Mouse (Mus musculus) heart, embryonic 16.5 days (tissue): ENCODE data around the gene Gfm1. TPM values are rescaled to one million over a fixed set of nuclear protein-coding genes. Genes with fewer than 3 reads are reported as not detected.

Experiments used
- ATAC-seq: fragments of 200-750 bp; cut with Nextera tagmentation; replicated peaks from 2 replicates; pipeline ENCODE4 v1.8.0; 2017; ENCODE audit warnings: moderate number of reproducible peaks; ENCODE audit not compliant: insufficient read depth, low FRiP score; ENCODE audit errors: extremely low read depth
- H3K27ac ChIP-seq: fragments of 300-500 bp; sonication (generic); 2 replicates; pipeline ENCODE4 v1.5.1; 2014; ENCODE audit warnings: mild to moderate bottlenecking, low read length, control low read depth, moderate library complexity
- H3K27me3 ChIP-seq: fragments of 300-500 bp; sonication (generic); 2 replicates; pipeline ENCODE4 v1.6.1; 2014; ENCODE audit warnings: low read length, mixed read lengths; ENCODE audit not compliant: control insufficient read depth, insufficient read depth
- H3K36me3 ChIP-seq: fragments of 300-500 bp; sonication (generic); 2 replicates; pipeline ENCODE4 v1.6.1; 2014; ENCODE audit not compliant: control insufficient read depth, insufficient read depth
- H3K4me1 ChIP-seq: fragments of 300-500 bp; sonication (generic); 2 replicates; pipeline ENCODE4 v1.6.1; 2014; ENCODE audit warnings: low read length, mixed read lengths; ENCODE audit not compliant: control insufficient read depth, insufficient read depth
- H3K4me2 ChIP-seq: fragments of 300-500 bp; sonication (generic); 2 replicates; pipeline ENCODE4 v1.6.1; 2014; ENCODE audit warnings: low read depth, mild to moderate bottlenecking, control low read depth, low read length
- H3K4me3 ChIP-seq: fragments of 300-500 bp; sonication (generic); 2 replicates; pipeline ENCODE4 v1.5.1; 2014; ENCODE audit warnings: mild to moderate bottlenecking, control low read depth, low read length
- H3K9ac ChIP-seq: fragments of 300-500 bp; sonication (generic); 2 replicates; pipeline ENCODE4 v1.6.1; 2014; ENCODE audit warnings: low read length, control low read depth
- H3K9me3 ChIP-seq: fragments of 300-500 bp; sonication (generic); replicated peaks from 2 replicates; pipeline ENCODE4 v1.6.1; 2016; ENCODE audit warnings: low read length; ENCODE audit not compliant: control insufficient read depth
- WGBS: fragments of 180-500 bp; shearing (Covaris S2); extraction: QIAGEN DNeasy Blood & Tissue Kit; methylation state at CpG from one replicate; pipeline ENCODE4 v1.1.7; 2014; 5-methylcytosine and 5-hydroxymethylcytosine counted together
- polyA plus RNA-seq: library from polyadenylated mRNA; unstranded; fragments of >200 nt; fragmentation: Nextera tagmentation; extraction: Ambion mirVana; gene quantifications from 2 replicates; pipeline ENCODE4 v1.2.1, GENCODE M21; 2015

The Gfm1 gene
- polyA plus RNA-seq, 1 experiment from 2014 or later, result 113 TPM

DNA sequence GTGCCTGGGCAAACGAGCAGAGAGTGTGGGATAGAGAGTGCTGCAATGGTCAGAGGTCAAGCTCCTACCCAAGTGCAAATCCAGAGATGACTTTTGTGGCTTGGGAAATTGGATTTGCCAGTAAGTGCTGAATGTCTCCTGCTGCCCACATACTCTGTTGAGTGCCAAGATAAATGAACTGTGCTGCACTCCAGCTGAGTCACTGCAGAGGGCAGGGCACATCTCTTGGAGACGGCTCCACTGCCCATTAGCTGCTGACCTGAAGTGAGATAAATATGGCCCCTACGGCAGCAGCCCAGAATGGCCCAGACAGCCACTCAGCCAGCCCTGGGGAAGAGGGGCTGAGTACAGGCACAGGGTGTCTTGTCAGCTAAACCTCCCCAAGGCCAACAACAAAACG is 60.3 kb downstream of the Gfm1 start:
- Histone ChIP-seq H3K27me3 (no peaks in the 10 kb centered on the region), H3K4me3 (no peak overlapping the region), H3K9me3 (no peaks in the 10 kb centered on the region), H3K36me3 (no peaks in the 10 kb centered on the region), H3K9ac (no peak overlapping the region), H3K4me1 (no peaks in the 10 kb centered on the region), H3K4me2 (no peak overlapping the region), H3K27ac (no peak overlapping the region)
- no peak for ATAC-seq
- WGBS, result 31% methylated on average over 4 of the region's 4 CpGs

DNA sequence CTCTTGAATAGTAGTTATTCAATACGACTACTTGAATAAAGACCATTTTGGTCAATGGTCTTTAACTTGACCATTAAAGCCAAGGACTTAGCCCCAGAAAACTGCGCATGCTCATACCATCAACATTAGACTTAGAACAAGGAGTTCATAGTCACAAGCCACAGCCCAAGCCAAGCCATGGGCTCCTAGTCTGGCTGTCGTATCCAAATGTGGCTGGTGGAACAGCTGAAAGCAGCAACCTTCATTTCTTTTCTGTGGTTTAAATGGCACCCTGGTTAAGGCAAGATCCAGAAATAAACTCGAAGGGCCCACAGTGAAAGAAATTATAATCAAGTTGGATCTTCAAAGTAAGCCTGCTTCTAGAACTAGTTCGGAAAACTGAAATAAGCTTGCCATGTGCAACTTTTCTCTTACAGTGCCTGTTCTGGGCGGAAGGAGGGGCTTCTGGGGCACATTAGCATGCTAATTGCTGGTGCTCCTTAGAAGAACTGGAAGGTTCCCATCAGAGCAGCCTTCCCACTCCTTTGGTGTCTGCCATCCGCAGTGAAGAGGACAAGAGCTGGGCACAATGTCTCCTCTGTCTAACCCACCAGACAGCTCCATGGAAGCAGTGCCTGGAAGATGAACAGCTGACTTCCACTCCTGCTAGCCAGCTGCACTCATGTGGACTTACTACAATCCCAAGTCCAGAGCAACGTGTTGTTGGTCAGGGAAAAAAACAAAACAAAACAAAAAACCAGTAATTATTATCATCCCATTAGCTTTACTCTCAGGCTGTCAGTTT is 62.4 kb downstream of the Gfm1 start:
- Histone ChIP-seq H3K27ac (no peak overlapping the region), H3K4me3 (no peak overlapping the region), H3K4me1 (no peaks in the 10 kb centered on the region), H3K27me3 (no peaks in the 10 kb centered on the region), H3K9me3 (no peaks in the 10 kb centered on the region), H3K36me3 (no peaks in the 10 kb centered on the region), H3K9ac (no peak overlapping the region), H3K4me2 (no peak overlapping the region)
- WGBS, result 83% methylated on average over 8 of the region's 8 CpGs
- ATAC-seq, result no peak

GRCm38 (mm10) chr3:67493132-67493531 is 63.2 kb downstream of the Gfm1 start:
- Histone ChIP-seq H3K4me2 (no peak overlapping the region), H3K36me3 (no peaks in the 10 kb centered on the region), H3K4me1 (no peaks in the 10 kb centered on the region), H3K4me3 (no peak overlapping the region), H3K27me3 (no peaks in the 10 kb centered on the region), H3K9ac (no peak overlapping the region), H3K9me3 (no peaks in the 10 kb centered on the region), H3K27ac (no peak overlapping the region)
- ATAC-seq, result no peak
- 77% methylated on average over 8 of the region's 8 CpGs for WGBS

- no peak overlapping the region for H3K4me3 ChIP-seq
- H3K9ac ChIP-seq, result no peak overlapping the region
- WGBS, result 85% methylated on average over 10 of the region's 10 CpGs
- no peaks in the 10 kb centered on the region for H3K36me3 ChIP-seq
- H3K27me3 ChIP-seq, result no peaks in the 10 kb centered on the region
- H3K9me3 ChIP-seq, result no peaks in the 10 kb centered on the region
- no peak for ATAC-seq
- H3K27ac ChIP-seq, result no peak overlapping the region
- no peaks in the 10 kb centered on the region for H3K4me1 ChIP-seq
- no peak overlapping the region for H3K4me2 ChIP-seq
Observed at GRCm38 (mm10) chr3:67496310-67496709, 66.4 kb downstream of the Gfm1 start.

DNA sequence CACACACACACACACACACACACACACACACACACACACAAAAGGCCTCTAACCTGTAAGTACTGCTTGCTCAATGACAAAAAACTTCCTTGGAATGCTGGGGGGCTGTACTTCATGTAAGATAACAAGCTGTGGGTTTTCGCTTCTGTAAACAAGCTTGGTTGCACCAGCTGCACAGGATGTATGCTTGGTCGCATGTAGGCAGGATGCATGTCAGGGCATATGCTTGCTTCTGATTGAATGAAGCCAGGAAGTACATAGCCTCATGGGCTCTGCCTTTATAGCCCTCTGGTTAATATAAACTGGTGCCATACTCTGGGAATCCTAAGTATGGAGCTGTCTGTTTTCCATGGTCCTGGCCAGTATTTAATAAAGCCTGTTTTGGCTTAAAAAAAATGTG is 68.1 kb downstream of the Gfm1 start:
- no peaks in the 10 kb centered on the region for H3K4me1 ChIP-seq
- H3K27me3 ChIP-seq, result no peaks in the 10 kb centered on the region
- no peaks in the 10 kb centered on the region for H3K36me3 ChIP-seq
- no peaks in the 10 kb centered on the region for H3K9me3 ChIP-seq
- 75% methylated on average over 2 of the region's 2 CpGs for WGBS
- no peak overlapping the region for H3K9ac ChIP-seq
- H3K27ac ChIP-seq, result no peak overlapping the region
- no peak for ATAC-seq
- H3K4me3 ChIP-seq, result no peak overlapping the region
- H3K4me2 ChIP-seq, result no peak overlapping the region

- 75% methylated on average over 8 of the region's 8 CpGs for WGBS
- Histone ChIP-seq H3K9me3 (no peaks in the 10 kb centered on the region), H3K27ac (no peak overlapping the region), H3K36me3 (no peaks in the 10 kb centered on the region), H3K4me3 (no peak overlapping the region), H3K4me2 (no peak overlapping the region), H3K27me3 (no peaks in the 10 kb centered on the region), H3K4me1 (no peaks in the 10 kb centered on the region), H3K9ac (no peak overlapping the region)
- ATAC-seq, result no peak
Observed at GRCm38 (mm10) chr3:67498773-67499405, 69.0 kb downstream of the Gfm1 start.

DNA sequence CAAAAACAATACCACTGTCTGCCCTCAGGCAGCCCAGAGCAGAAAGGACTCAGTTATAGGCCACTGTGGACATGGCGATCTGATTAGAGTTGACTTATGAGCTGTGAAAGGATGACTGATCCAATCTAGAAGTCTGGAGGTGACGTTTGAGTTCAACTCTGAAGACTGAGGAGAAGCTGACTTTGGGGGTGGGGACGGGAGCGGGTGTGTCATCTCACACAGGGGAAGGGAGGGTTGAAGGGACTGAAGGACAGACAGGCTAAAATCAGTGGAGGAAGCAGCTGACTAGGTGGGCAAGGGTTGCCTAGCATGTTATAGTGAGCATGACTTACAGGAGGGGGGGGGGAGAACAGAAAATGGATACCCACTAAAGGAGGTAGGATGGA is 69.5 kb downstream of the Gfm1 start:
- no peaks in the 10 kb centered on the region for H3K27me3 ChIP-seq
- ATAC-seq, result no peak
- no peak overlapping the region for H3K4me2 ChIP-seq
- no peak overlapping the region for H3K27ac ChIP-seq
- H3K9ac ChIP-seq, result no peak overlapping the region
- WGBS, result 89% methylated on average over 4 of the region's 4 CpGs
- H3K4me3 ChIP-seq, result no peak overlapping the region
- H3K4me1 ChIP-seq, result no peaks in the 10 kb centered on the region
- H3K9me3 ChIP-seq, result no peaks in the 10 kb centered on the region
- H3K36me3 ChIP-seq, result no peaks in the 10 kb centered on the region

- Histone ChIP-seq H3K27me3 (no peaks in the 10 kb centered on the region), H3K4me3 (no peak overlapping the region), H3K4me1 (no peaks in the 10 kb centered on the region), H3K9me3 (no peaks in the 10 kb centered on the region), H3K4me2 (no peak overlapping the region), H3K27ac (no peak overlapping the region), H3K36me3 (no peaks in the 10 kb centered on the region), H3K9ac (no peak overlapping the region)
- 18% methylated on average over 3 of the region's 3 CpGs for WGBS
- ATAC-seq, result no peak
Observed at GRCm38 (mm10) chr3:67503878-67504277, 74.0 kb downstream of the Gfm1 start.

- no peak overlapping the region for H3K4me3 ChIP-seq
- H3K27me3 ChIP-seq, result no peaks in the 10 kb centered on the region
- H3K9ac ChIP-seq, result no peak overlapping the region
- WGBS, result 80% methylated on average over 2 of the region's 2 CpGs
- no peaks in the 10 kb centered on the region for H3K4me1 ChIP-seq
- H3K36me3 ChIP-seq, result no peaks in the 10 kb centered on the region
- ATAC-seq, result no peak
- no peak overlapping the region for H3K4me2 ChIP-seq
- H3K9me3 ChIP-seq, result no peaks in the 10 kb centered on the region
- H3K27ac ChIP-seq, result no peak overlapping the region
Observed at GRCm38 (mm10) chr3:67505286-67505685, 75.4 kb downstream of the Gfm1 start.
